Mouse (Mus musculus) heart, adult 18-20 months (tissue): ENCODE measurements at regions not wholly inside any gene's neighbourhood (a gene's known extent, or its start where the extent isn't known, plus 50 kb on each side); places are given as distances from the start of the nearest gene placed in this dataset.
"Not testable (repeated sequence)": the region's sequence is repeated elsewhere in the genome, so short reads cannot be mapped to it uniquely, and the experiment has no call there.

Experiments
- DNase-seq, 2 experiments: peaks; one replicate each; pipeline ENCODE4 v3.0.0; 2021 to 2022; ENCODE audit warnings: mixed read lengths in 1 of 2

- not testable (repeated sequence) for DNase-seq
Measured at GRCm38 (mm10) chr15:53984006-53984405, 99.3 kb downstream of the Gm7489 start.

GRCm38 (mm10) chr15:53989888-53990287 is 105.2 kb downstream of the Gm7489 start:
- DNase-seq, result no peak

- DNase-seq, result no peak
Measured at GRCm38 (mm10) chr15:53995199-53995868, 110.6 kb downstream of the Gm7489 start.

- DNase-seq, result no peak
Measured at GRCm38 (mm10) chr15:53998600-53999290, 114.0 kb downstream of the Gm7489 start.

- DNase-seq, result peak in 1 of 2 experiments; percentile 4
Measured at GRCm38 (mm10) chr15:54033756-54034155, 149.1 kb downstream of the Gm7489 start.

- DNase-seq, result no peak
Measured at GRCm38 (mm10) chr15:54050711-54051110, 166.0 kb downstream of the Gm7489 start.

GRCm38 (mm10) chr15:54070005-54070634 is 185.4 kb downstream of the Gm7489 start:
- DNase-seq, result peak; percentile 17 to 67

- DNase-seq, result no peak
Measured at GRCm38 (mm10) chr15:54071732-54072131, 187.0 kb downstream of the Gm7489 start.

GRCm38 (mm10) chr15:54091301-54091700 is 206.6 kb downstream of the Gm7489 start:
- DNase-seq, result no peak

GRCm38 (mm10) chr15:54092386-54092785 is 207.7 kb downstream of the Gm7489 start:
- DNase-seq, result no peak

GRCm38 (mm10) chr15:54097498-54097897 is 212.8 kb downstream of the Gm7489 start:
- DNase-seq, result no peak

- DNase-seq, result no peak
Measured at GRCm38 (mm10) chr15:54112406-54112805, 227.7 kb downstream of the Gm7489 start.

- no peak for DNase-seq
Measured at GRCm38 (mm10) chr15:54114096-54114512, 229.4 kb downstream of the Gm7489 start.

GRCm38 (mm10) chr15:54117967-54118538 is 233.3 kb downstream of the Gm7489 start:
- no peak for DNase-seq

- DNase-seq, result peak in 1 of 2 experiments; percentile 2
Measured at GRCm38 (mm10) chr15:54120456-54120855, 235.8 kb downstream of the Gm7489 start.

GRCm38 (mm10) chr15:54164350-54164749 is 279.6 kb downstream of the Gm7489 start:
- no peak for DNase-seq

- no peak for DNase-seq
Measured at GRCm38 (mm10) chr15:54167842-54168361, 283.2 kb downstream of the Gm7489 start.

- no peak for DNase-seq
Measured at GRCm38 (mm10) chr15:54177221-54177620, 292.5 kb downstream of the Gm7489 start.

GRCm38 (mm10) chr15:54177791-54178190 is 293.1 kb downstream of the Gm7489 start:
- no peak for DNase-seq
